Mouse (Mus musculus) embryo, embryonic 9.5 days (tissue): ENCODE measurements at regions not wholly inside any gene's neighbourhood (a gene's known extent, or its start where the extent isn't known, plus 50 kb on each side); places are given as distances from the start of the nearest gene placed in this dataset.

ENCODE experiments used
- DNase-seq: peaks from one replicate; pipeline ENCODE4 v3.0.0-alpha.2; 2017; ENCODE audit errors: extremely low spot score

GRCm38 (mm10) chr7:124671117-124671516 lies 688.4 kb downstream of the Hs3st4 start:
- no peak for DNase-seq

GRCm38 (mm10) chr7:124676854-124677515 lies 694.3 kb downstream of the Hs3st4 start:
- no peak for DNase-seq

- no peak for DNase-seq
Measured at GRCm38 (mm10) chr7:124680561-124680960, 697.9 kb downstream of the Hs3st4 start.

GRCm38 (mm10) chr7:124681212-124681611 lies 698.5 kb downstream of the Hs3st4 start:
- no peak for DNase-seq

- DNase-seq = no peak
Measured at GRCm38 (mm10) chr7:124681820-124682219, 699.2 kb downstream of the Hs3st4 start.

GRCm38 (mm10) chr7:124685424-124685823 lies 702.8 kb downstream of the Hs3st4 start:
- DNase-seq = no peak

GRCm38 (mm10) chr7:124704163-124704824 lies 721.6 kb downstream of the Hs3st4 start:
- DNase-seq = no peak

- no peak for DNase-seq
Measured at GRCm38 (mm10) chr7:124707143-124707542, 724.5 kb downstream of the Hs3st4 start.

GRCm38 (mm10) chr7:124708771-124709485 lies 726.3 kb downstream of the Hs3st4 start:
- DNase-seq = no peak

- no peak for DNase-seq
Measured at GRCm38 (mm10) chr7:124720927-124721326, 723.5 kb upstream of the Kdm8 start.

GRCm38 (mm10) chr7:124742086-124742485 lies 702.4 kb upstream of the Kdm8 start:
- DNase-seq = peak; percentile 11

GRCm38 (mm10) chr7:124746321-124746720 lies 698.2 kb upstream of the Kdm8 start:
- DNase-seq = no peak

- no peak for DNase-seq
Measured at GRCm38 (mm10) chr7:124748396-124748795, 696.1 kb upstream of the Kdm8 start.

GRCm38 (mm10) chr7:124759084-124759483 lies 685.4 kb upstream of the Kdm8 start:
- DNase-seq = no peak

GRCm38 (mm10) chr7:124777822-124778221 lies 666.7 kb upstream of the Kdm8 start:
- DNase-seq = no peak

- peak; percentile 20 for DNase-seq
Measured at GRCm38 (mm10) chr7:124782816-124783215, 661.7 kb upstream of the Kdm8 start.

- no peak for DNase-seq
Measured at GRCm38 (mm10) chr7:124784995-124785394, 659.5 kb upstream of the Kdm8 start.

- DNase-seq = no peak
Measured at GRCm38 (mm10) chr7:124785896-124786295, 658.6 kb upstream of the Kdm8 start.

- no peak for DNase-seq
Measured at GRCm38 (mm10) chr7:124788781-124789180, 655.7 kb upstream of the Kdm8 start.

GRCm38 (mm10) chr7:124803101-124803500 lies 641.4 kb upstream of the Kdm8 start:
- DNase-seq = no peak

- DNase-seq = no peak
Measured at GRCm38 (mm10) chr7:124834692-124835091, 609.8 kb upstream of the Kdm8 start.

- no peak for DNase-seq
Measured at GRCm38 (mm10) chr7:124836531-124836930, 607.9 kb upstream of the Kdm8 start.

- no peak for DNase-seq
Measured at GRCm38 (mm10) chr7:124855056-124855455, 589.4 kb upstream of the Kdm8 start.
